Mouse (Mus musculus): Measurements from ENCODE around the gene Sim2. TPM values are rescaled to one million over a fixed set of nuclear protein-coding genes. Genes with fewer than 3 reads are reported as not detected.

Sim2 gene
- polyA plus RNA-seq, 1 experiment from 2014 or later: not detected

DNA sequence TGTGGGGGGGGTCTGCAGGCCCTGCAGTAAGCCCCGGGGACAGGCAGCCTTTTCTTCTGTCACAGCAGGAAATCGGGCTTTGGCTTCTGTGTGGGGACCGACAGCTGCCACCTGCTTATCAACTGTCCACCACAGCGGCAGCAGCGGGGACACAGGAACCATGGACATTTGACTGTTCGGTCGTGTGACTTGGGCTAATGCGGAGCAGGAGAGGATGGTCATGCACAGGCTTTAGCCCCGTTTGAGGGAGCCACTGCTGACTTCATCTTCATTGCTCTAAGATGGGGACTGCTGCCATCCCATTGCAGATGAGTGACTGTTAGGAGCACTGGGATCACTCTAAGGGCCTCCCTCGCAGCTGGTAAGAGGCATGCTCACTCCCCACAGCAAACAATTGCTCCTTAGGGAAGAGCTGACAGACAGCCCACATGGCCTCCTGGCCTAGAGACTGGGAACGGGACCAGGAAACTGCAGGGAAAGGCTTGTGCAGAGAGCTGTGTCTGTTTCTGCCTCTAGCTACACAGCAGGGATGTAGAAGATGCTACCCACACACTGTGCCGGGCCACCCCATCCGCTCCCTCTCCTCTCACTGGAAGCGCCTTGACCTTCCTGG, 70.4 kb downstream of the Sim2 start:
- no peaks in the 10 kb centered on the region for H3K9me3 ChIP-seq (ENCODE audit: low read length)
- ATAC-seq (no peak), DNase-seq (ENCODE audit: low spot score) (no peak)
- no peak overlapping the region for H3K4me2 ChIP-seq (replicated peaks; ENCODE audit: low read depth, low read length)
- no peak for TF ChIP-seq CTCF (IDR thresholded peaks at IDR 0.05)
- no peak for TF ChIP-seq EP300 (IDR thresholded peaks at IDR 0.05)
- H3K36me3 ChIP-seq (ENCODE audit: insufficient read depth, low read length): no peaks in the 10 kb centered on the region
- no peak overlapping the region for H3K9ac ChIP-seq (replicated peaks; ENCODE audit: low read depth)
- no peaks in the 10 kb centered on the region for H3K4me1 ChIP-seq (ENCODE audit: insufficient read depth, low read depth, low read length)
- H3K27me3 ChIP-seq (replicated peaks; ENCODE audit: insufficient read depth, low read length): no peaks in the 10 kb centered on the region
- no peak overlapping the region for H3K4me3 ChIP-seq (ENCODE audit: low read depth, low read length)
- H3K27ac ChIP-seq (ENCODE audit: low read length): no peak overlapping the region
- 51% methylated on average over 14 of the region's 14 CpGs for WGBS

DNA sequence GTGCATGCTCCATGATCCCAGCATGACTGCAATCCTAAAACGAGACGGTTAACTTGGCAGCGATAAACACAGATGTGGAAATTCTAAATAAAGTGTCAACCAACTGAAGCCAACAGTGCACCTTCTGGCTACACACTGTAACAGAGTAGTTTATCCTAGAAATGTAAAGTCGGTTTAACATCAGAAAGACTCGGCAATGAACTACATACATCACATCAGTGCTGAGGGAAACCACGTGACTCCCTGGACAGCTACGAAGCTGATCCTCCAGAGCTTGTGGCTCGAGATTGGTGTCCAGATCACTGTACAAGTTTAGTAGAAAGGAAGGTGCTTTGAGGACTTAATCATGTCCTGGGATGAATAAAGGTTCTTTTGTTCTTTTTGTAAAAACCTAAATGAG, 73.1 kb downstream of the Sim2 start:
- H3K9ac ChIP-seq (replicated peaks; ENCODE audit: low read depth): no peak overlapping the region
- no peak overlapping the region for H3K4me3 ChIP-seq (ENCODE audit: low read depth, low read length)
- H3K9me3 ChIP-seq (ENCODE audit: low read length): no peaks in the 10 kb centered on the region
- 44% methylated on average over 8 of the region's 8 CpGs for WGBS
- no peak for TF ChIP-seq CTCF (IDR thresholded peaks at IDR 0.05)
- TF ChIP-seq EP300 (IDR thresholded peaks at IDR 0.05): no peak
- no peaks in the 10 kb centered on the region for H3K27me3 ChIP-seq (replicated peaks; ENCODE audit: insufficient read depth, low read length)
- no peak overlapping the region for H3K4me2 ChIP-seq (replicated peaks; ENCODE audit: low read depth, low read length)
- no peak for ATAC-seq
- no peaks in the 10 kb centered on the region for H3K36me3 ChIP-seq (ENCODE audit: insufficient read depth, low read length)
- no peak overlapping the region for H3K27ac ChIP-seq (ENCODE audit: low read length)
- DNase-seq (ENCODE audit: low spot score): no peak
- no peaks in the 10 kb centered on the region for H3K4me1 ChIP-seq (ENCODE audit: insufficient read depth, low read depth, low read length)

DNA sequence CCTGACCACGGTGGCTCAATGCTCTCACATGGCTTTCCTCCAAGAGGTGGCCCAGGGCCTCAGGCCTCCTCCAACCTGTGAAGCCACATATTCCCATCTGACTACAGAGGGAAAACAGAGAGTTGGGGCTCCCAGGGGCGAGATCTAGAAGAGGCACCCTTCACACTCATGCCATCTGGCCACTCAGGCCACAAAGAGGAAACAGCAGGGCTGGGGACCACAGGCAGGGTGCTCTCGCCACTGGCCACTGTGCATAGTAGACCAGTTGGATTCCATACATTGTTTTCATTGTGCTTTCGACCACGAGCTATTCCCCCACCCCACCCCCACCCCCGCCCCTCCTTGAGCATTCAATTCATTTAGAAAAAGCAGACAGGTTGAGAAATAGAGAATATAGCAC, 77.3 kb downstream of the Sim2 start:
- TF ChIP-seq EP300 (IDR thresholded peaks at IDR 0.05) (no peak), CTCF (IDR thresholded peaks at IDR 0.05) (no peak)
- H3K27me3 ChIP-seq (replicated peaks; ENCODE audit: insufficient read depth, low read length): no peaks in the 10 kb centered on the region
- no peaks in the 10 kb centered on the region for H3K36me3 ChIP-seq (ENCODE audit: insufficient read depth, low read length)
- H3K9ac ChIP-seq (replicated peaks; ENCODE audit: low read depth): no peak overlapping the region
- H3K9me3 ChIP-seq (ENCODE audit: low read length): no peaks in the 10 kb centered on the region
- H3K4me3 ChIP-seq (ENCODE audit: low read depth, low read length): no peak overlapping the region
- ATAC-seq (no peak), DNase-seq (ENCODE audit: low spot score) (no peak)
- no peaks in the 10 kb centered on the region for H3K4me1 ChIP-seq (ENCODE audit: insufficient read depth, low read depth, low read length)
- H3K4me2 ChIP-seq (replicated peaks; ENCODE audit: low read depth, low read length): no peak overlapping the region
- H3K27ac ChIP-seq (ENCODE audit: low read length): no peak overlapping the region
- WGBS: 50% methylated on average over 6 of the region's 6 CpGs

DNA sequence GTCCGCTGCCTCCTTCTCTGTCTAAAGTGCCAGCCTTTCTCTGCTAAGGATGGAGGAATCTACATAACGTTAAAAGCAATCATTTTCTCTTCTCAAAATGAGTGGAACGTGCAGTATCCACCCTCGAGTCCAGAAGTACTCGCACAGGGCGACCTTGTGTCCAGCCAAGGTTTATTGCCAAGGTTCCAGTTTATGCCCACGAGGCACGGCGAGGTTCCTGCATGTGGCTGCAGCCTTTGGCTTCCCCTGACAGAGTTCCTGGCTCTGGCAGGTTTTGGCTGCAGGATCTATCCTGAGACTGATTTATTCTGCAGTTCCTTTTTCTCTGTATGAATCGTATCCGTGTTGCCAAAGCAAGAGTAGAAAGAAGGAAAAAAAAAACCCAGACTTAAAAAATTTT, 78.3 kb downstream of the Sim2 start:
- no peaks in the 10 kb centered on the region for H3K4me1 ChIP-seq (ENCODE audit: insufficient read depth, low read depth, low read length)
- no peak overlapping the region for H3K27ac ChIP-seq (ENCODE audit: low read length)
- H3K36me3 ChIP-seq (ENCODE audit: insufficient read depth, low read length): no peaks in the 10 kb centered on the region
- ATAC-seq (no peak), DNase-seq (ENCODE audit: low spot score) (no peak)
- no peaks in the 10 kb centered on the region for H3K9me3 ChIP-seq (ENCODE audit: low read length)
- no peak overlapping the region for H3K4me3 ChIP-seq (ENCODE audit: low read depth, low read length)
- H3K9ac ChIP-seq (replicated peaks; ENCODE audit: low read depth): no peak overlapping the region
- H3K4me2 ChIP-seq (replicated peaks; ENCODE audit: low read depth, low read length): no peak overlapping the region
- TF ChIP-seq EP300 (IDR thresholded peaks at IDR 0.05) (no peak), CTCF (IDR thresholded peaks at IDR 0.05) (no peak)
- H3K27me3 ChIP-seq (replicated peaks; ENCODE audit: insufficient read depth, low read length): no peaks in the 10 kb centered on the region
- WGBS: 82% methylated on average over 11 of the region's 11 CpGs

- WGBS: 25% methylated on average over 7 of the region's 7 CpGs
Measured at GRCm38 (mm10) chr16:94164236-94164635, 79.5 kb downstream of the Sim2 start.

DNA sequence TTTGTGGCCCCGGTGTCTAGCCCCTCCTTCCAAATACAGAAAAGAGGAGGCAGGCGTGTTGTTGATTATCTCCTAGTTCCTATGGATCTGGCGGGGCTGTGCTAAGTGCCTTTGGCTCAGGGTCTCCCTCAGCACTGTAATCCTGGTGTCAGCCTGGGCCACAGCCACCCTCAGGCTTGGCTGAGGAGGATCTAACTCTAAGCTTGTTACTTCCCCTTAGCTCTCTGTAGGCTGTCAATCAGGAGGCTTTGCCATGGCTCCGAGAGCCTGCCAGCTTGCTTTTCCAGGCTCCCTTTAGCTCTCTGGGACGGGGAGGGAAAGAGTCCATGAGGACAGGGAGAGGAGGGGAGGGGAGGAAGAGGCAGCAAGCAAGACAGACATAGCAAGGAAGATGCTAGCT, 80.2 kb downstream of the Sim2 start:
- H3K36me3 ChIP-seq (ENCODE audit: insufficient read depth, low read length): no peaks in the 10 kb centered on the region
- no peaks in the 10 kb centered on the region for H3K27me3 ChIP-seq (replicated peaks; ENCODE audit: insufficient read depth, low read length)
- H3K4me1 ChIP-seq (ENCODE audit: insufficient read depth, low read depth, low read length): no peaks in the 10 kb centered on the region
- no peak for DNase-seq (ENCODE audit: low spot score)
- H3K9me3 ChIP-seq (ENCODE audit: low read length): no peaks in the 10 kb centered on the region
- no peak overlapping the region for H3K4me2 ChIP-seq (replicated peaks; ENCODE audit: low read depth, low read length)
- no peak overlapping the region for H3K9ac ChIP-seq (replicated peaks; ENCODE audit: low read depth)
- no peak for ATAC-seq
- 43% methylated on average over 5 of the region's 5 CpGs for whole genome bisulfite sequencing
- H3K27ac ChIP-seq (ENCODE audit: low read length): no peak overlapping the region
- no peak overlapping the region for H3K4me3 ChIP-seq (ENCODE audit: low read depth, low read length)
- TF ChIP-seq CTCF (IDR thresholded peaks at IDR 0.05): no peak
- no peak for TF ChIP-seq EP300 (IDR thresholded peaks at IDR 0.05)

More at GRCm38 (mm10) chr16:94164236-94164635, 79.5 kb downstream of the Sim2 start:
- Histone ChIP-seq H3K4me1 (ENCODE audit: insufficient read depth, low read depth, low read length) (no peaks in the 10 kb centered on the region), H3K27me3 (replicated peaks; ENCODE audit: insufficient read depth, low read length) (no peaks in the 10 kb centered on the region), H3K27ac (ENCODE audit: low read length) (no peak overlapping the region), H3K4me3 (ENCODE audit: low read depth, low read length) (no peak overlapping the region), H3K36me3 (ENCODE audit: insufficient read depth, low read length) (no peaks in the 10 kb centered on the region), H3K9ac (replicated peaks; ENCODE audit: low read depth) (no peak overlapping the region), H3K9me3 (ENCODE audit: low read length) (no peaks in the 10 kb centered on the region), H3K4me2 (replicated peaks; ENCODE audit: low read depth, low read length) (no peak overlapping the region)
- ATAC-seq (no peak), DNase-seq (ENCODE audit: low spot score) (no peak)
- TF ChIP-seq EP300 (IDR thresholded peaks at IDR 0.05) (no peak), CTCF (IDR thresholded peaks at IDR 0.05) (no peak)
